Mouse (Mus musculus): ENCODE results near the gene Prf1. TPM values are rescaled to one million over a fixed set of nuclear protein-coding genes. Genes with fewer than 3 reads are reported as not detected.

The Prf1 gene
- total and polyA plus RNA-seq, 2 experiments from 2014 or later: 0.04 TPM; not detected in 1

DNA sequence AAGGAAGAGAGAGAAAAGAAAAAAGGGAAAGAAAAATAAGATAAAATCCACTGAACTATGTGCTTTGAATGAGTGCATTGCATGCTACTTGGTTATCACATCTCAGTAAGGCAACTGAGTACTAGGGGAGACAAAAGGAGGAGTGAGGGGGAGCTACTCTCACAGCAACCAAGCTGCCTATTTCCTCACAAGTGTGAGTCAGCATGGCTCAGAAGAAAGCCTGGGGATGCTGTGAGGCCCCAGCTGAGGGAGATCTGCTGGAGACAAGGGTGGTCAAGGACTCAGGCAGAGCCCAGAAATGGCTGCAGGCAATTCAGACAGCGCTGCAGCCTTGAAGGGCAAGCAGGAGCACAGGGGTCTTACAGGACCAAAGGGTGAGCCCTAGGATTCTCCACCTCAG, 39.5 kb upstream of the Prf1 start:
- H3K9me3 ChIP-seq (replicated peaks; ENCODE audit: control insufficient read depth, low read length): peaks cover 11% of the 10 kb centered on the region; the same call in 1 of the 2 replicates
- H3K4me3 ChIP-seq (ENCODE audit: low read depth, low read length): no peak overlapping the region
- TF ChIP-seq CTCF (IDR thresholded peaks at IDR 0.05; ENCODE audit: low read depth) (no peak), EP300 (IDR thresholded peaks at IDR 0.05; ENCODE audit: low read depth) (no peak)
- peaks cover 4% of the 10 kb centered on the region; the same call in 1 of the 2 replicates for H3K4me1 ChIP-seq (ENCODE audit: control insufficient read depth, insufficient read depth)
- H3K27ac ChIP-seq (ENCODE audit: low read depth): no peak overlapping the region
- H3K27me3 ChIP-seq (ENCODE audit: control insufficient read depth, insufficient read depth, low read length): no peaks in the 10 kb centered on the region
- no peak overlapping the region for H3K4me2 ChIP-seq (ENCODE audit: low read depth, low read length)
- no peak overlapping the region for H3K9ac ChIP-seq (replicated peaks; ENCODE audit: low read depth, low read length)
- WGBS: 70% methylated on average over 1 of the region's 1 CpGs
- no peaks in the 10 kb centered on the region for H3K36me3 ChIP-seq (replicated peaks; ENCODE audit: control insufficient read depth, insufficient read depth, low read length)
- ATAC-seq (ENCODE audit: insufficient read depth, low read depth) (no peak), DNase-seq (ENCODE audit: low spot score) (no peak)

- no peak for ATAC-seq (ENCODE audit: insufficient read depth, low read depth)
- 53% methylated on average over 13 of the region's 13 CpGs for WGBS
- no peak for TF ChIP-seq EP300 (IDR thresholded peaks at IDR 0.05; ENCODE audit: low read depth)
- no peak for TF ChIP-seq CTCF (IDR thresholded peaks at IDR 0.05; ENCODE audit: low read depth)
These were observed 36.1 kb upstream of the Prf1 start for GRCm38 (mm10) chr10:61261229-61262156.

DNA sequence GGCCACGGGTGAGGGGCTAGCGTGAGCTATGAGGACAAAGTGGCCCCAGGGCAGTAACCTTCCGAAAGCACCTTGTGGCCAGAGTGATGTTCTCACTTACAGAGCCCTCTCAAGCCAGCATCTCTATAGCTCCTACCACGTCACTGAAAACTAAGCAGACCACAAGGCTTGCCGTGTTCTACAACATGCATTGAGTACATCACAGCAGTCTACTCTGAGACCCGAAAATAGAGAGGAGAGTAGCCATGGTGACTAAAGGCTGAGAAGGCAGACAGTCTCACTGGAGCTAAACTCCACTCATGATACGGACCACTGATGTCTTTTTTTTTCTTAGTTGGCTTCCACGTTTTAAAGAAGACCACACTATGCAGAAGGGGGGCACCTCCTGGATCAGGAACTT, 34.0 kb upstream of the Prf1 start:
- DNase-seq (ENCODE audit: low spot score): no peak
- WGBS: 82% methylated on average over 8 of the region's 8 CpGs
- peaks cover 4% of the 10 kb centered on the region; the same call in 1 of the 2 replicates for H3K4me1 ChIP-seq (ENCODE audit: control insufficient read depth, insufficient read depth)

More at GRCm38 (mm10) chr10:61261229-61262156, 36.1 kb upstream of the Prf1 start:
- H3K4me2 ChIP-seq (ENCODE audit: low read depth, low read length): no peak overlapping the region
- H3K9ac ChIP-seq (replicated peaks; ENCODE audit: low read depth, low read length): no peak overlapping the region
- H3K36me3 ChIP-seq (replicated peaks; ENCODE audit: control insufficient read depth, insufficient read depth, low read length): no peaks in the 10 kb centered on the region
- peaks cover 4% of the 10 kb centered on the region; the same call in 1 of the 2 replicates for H3K4me1 ChIP-seq (ENCODE audit: control insufficient read depth, insufficient read depth)
- DNase-seq (ENCODE audit: low spot score): no peak
- H3K9me3 ChIP-seq (replicated peaks; ENCODE audit: control insufficient read depth, low read length): peaks cover 6% of the 10 kb centered on the region; the same call in 1 of the 2 replicates
- no peak overlapping the region for H3K27ac ChIP-seq (ENCODE audit: low read depth)
- no peak overlapping the region for H3K4me3 ChIP-seq (ENCODE audit: low read depth, low read length)
- H3K27me3 ChIP-seq (ENCODE audit: control insufficient read depth, insufficient read depth, low read length): no peaks in the 10 kb centered on the region

DNA sequence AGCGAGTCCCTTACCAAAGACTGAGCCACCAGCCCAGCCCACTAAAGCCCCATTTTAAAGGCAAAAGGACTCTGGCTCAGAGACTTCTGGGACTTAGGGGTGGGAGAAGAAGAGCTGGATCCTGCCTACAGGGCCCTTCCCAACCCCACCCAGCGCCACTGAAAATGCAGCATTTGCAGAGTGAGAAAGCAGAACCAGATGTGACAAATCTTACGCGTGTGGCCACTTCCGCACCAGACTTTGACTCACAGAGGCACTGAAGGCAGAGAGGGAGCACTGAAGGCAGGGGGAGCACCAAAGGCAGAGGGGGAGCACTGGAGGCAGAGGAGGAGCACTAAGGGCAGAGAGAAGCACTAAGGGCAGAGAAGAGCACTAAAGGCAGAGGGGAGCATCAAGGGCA, 30.3 kb upstream of the Prf1 start:
- H3K27me3 ChIP-seq (ENCODE audit: control insufficient read depth, insufficient read depth, low read length): no peaks in the 10 kb centered on the region; the same call in none of the 2 replicates
- no peaks in the 10 kb centered on the region for H3K9me3 ChIP-seq (replicated peaks; ENCODE audit: control insufficient read depth, low read length)
- H3K4me1 ChIP-seq (ENCODE audit: control insufficient read depth, insufficient read depth): no peaks in the 10 kb centered on the region
- DNase-seq (ENCODE audit: low spot score) (no peak), ATAC-seq (ENCODE audit: insufficient read depth, low read depth) (no peak)
- H3K4me2 ChIP-seq (ENCODE audit: low read depth, low read length): no peak overlapping the region
- no peak overlapping the region for H3K9ac ChIP-seq (replicated peaks; ENCODE audit: low read depth, low read length)
- H3K4me3 ChIP-seq (ENCODE audit: low read depth, low read length): no peak overlapping the region
- H3K36me3 ChIP-seq (replicated peaks; ENCODE audit: control insufficient read depth, insufficient read depth, low read length): no peaks in the 10 kb centered on the region
- no peak for TF ChIP-seq EP300 (IDR thresholded peaks at IDR 0.05; ENCODE audit: low read depth)
- TF ChIP-seq CTCF (IDR thresholded peaks at IDR 0.05; ENCODE audit: low read depth): no peak
- no peak overlapping the region for H3K27ac ChIP-seq (ENCODE audit: low read depth)
- WGBS: 83% methylated on average over 5 of the region's 5 CpGs

More for the DNA sequence above, 34.0 kb upstream of the Prf1 start:
- Histone ChIP-seq H3K27ac (ENCODE audit: low read depth) (no peak overlapping the region), H3K4me2 (ENCODE audit: low read depth, low read length) (no peak overlapping the region), H3K4me3 (ENCODE audit: low read depth, low read length) (no peak overlapping the region), H3K36me3 (replicated peaks; ENCODE audit: control insufficient read depth, insufficient read depth, low read length) (no peaks in the 10 kb centered on the region), H3K9me3 (replicated peaks; ENCODE audit: control insufficient read depth, low read length) (no peaks in the 10 kb centered on the region), H3K27me3 (ENCODE audit: control insufficient read depth, insufficient read depth, low read length) (no peaks in the 10 kb centered on the region), H3K9ac (replicated peaks; ENCODE audit: low read depth, low read length) (no peak overlapping the region)
- no peak for TF ChIP-seq CTCF (IDR thresholded peaks at IDR 0.05; ENCODE audit: low read depth)
- TF ChIP-seq EP300 (IDR thresholded peaks at IDR 0.05; ENCODE audit: low read depth): no peak
- ATAC-seq (ENCODE audit: insufficient read depth, low read depth): no peak

DNA sequence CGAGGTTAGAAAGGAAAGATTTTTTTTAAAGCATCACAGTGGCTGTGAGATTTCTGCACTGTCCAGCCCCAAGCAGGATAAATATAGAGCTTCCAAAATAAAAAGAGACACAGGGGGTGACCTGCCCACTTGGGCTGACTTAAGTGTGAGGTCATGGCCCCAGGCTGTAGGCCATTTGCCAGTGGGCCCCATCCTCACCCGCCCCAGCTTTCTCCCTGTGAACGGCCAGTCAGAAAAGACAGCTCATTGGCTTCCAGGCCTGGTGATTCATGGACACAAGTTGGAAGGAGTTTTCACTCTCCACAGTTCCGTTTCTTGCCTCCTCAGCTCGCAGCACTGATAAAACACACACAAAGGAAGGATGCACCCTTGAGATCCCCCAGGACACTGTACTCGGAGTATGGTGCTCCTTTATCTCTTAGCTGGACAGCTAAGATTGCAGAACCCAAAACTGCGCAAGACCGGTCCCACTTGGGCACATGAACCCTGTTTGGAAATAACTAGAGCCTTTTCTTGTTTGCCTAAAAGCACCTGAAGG, 25.5 kb upstream of the Prf1 start:
- H3K27ac ChIP-seq (ENCODE audit: low read depth): peak overlapping the region; percentile 75
- no peaks in the 10 kb centered on the region for H3K36me3 ChIP-seq (replicated peaks; ENCODE audit: control insufficient read depth, insufficient read depth, low read length)
- H3K9me3 ChIP-seq (replicated peaks; ENCODE audit: control insufficient read depth, low read length): no peaks in the 10 kb centered on the region
- ATAC-seq (ENCODE audit: insufficient read depth, low read depth) (no peak), DNase-seq (ENCODE audit: low spot score) (peak; percentile 16)
- peaks cover 8% of the 10 kb centered on the region; the same call in 1 of the 2 replicates for H3K4me1 ChIP-seq (ENCODE audit: control insufficient read depth, insufficient read depth)
- H3K27me3 ChIP-seq (ENCODE audit: control insufficient read depth, insufficient read depth, low read length): no peaks in the 10 kb centered on the region; the same call in none of the 2 replicates
- 38% methylated on average over 8 of the region's 8 CpGs for WGBS
- peak overlapping the region; percentile 84 for H3K4me2 ChIP-seq (ENCODE audit: low read depth, low read length)
- no peak overlapping the region for H3K9ac ChIP-seq (replicated peaks; ENCODE audit: low read depth, low read length)
- TF ChIP-seq EP300 (IDR thresholded peaks at IDR 0.05; ENCODE audit: low read depth): no peak
- no peak for TF ChIP-seq CTCF (IDR thresholded peaks at IDR 0.05; ENCODE audit: low read depth)
- H3K4me3 ChIP-seq (ENCODE audit: low read depth, low read length): peak overlapping the region; percentile 52

Data from heart, postnatal 0 days (tissue).